Mouse (Mus musculus) embryonic fibroblast, embryonic 13.5 days (primary cell): Measurements from ENCODE around the gene Cbr1.

Experiments
- CTCF ChIP-seq: IDR thresholded peaks from 2 replicates; pipeline ENCODE4 v1.5.1; 2011; ENCODE audit warnings: mild to moderate bottlenecking, control low read depth, low read length, moderate library complexity, borderline replicate concordance; ENCODE audit not compliant: insufficient read depth
- POLR2A ChIP-seq: IDR thresholded peaks from 2 replicates; pipeline ENCODE4 v1.6.1; 2011; ENCODE audit warnings: low read depth, mild to moderate bottlenecking, control low read depth, low read length, moderate library complexity

GRCm38 (mm10) chr16:93624671-93625070 lies 19.0 kb downstream of the Cbr1 start:
- TF ChIP-seq POLR2A = no peak
- TF ChIP-seq CTCF = no peak
